Mouse (Mus musculus) monocyte, adult 2 months (primary cell): ENCODE data around the gene Hlcs.
"Not testable (repeated sequence)": the region's sequence is repeated elsewhere in the genome, so short reads cannot be mapped to it uniquely, and the experiment has no call there.

ENCODE experiments used
- DNase-seq, 2 experiments: peaks; one replicate each; pipeline ENCODE4 v3.0.0; 2022; ENCODE audit warnings: low spot score in 2 of 2, low read depth in 1 of 2

Gene Hlcs

GRCm38 (mm10) chr16:94313229-94314030 is at the start of gene Hlcs:
Gene Hlcs, minus strand, starts transcription at chr16:94313571.
- DNase-seq = peak; percentile 87 to 97

DNA sequence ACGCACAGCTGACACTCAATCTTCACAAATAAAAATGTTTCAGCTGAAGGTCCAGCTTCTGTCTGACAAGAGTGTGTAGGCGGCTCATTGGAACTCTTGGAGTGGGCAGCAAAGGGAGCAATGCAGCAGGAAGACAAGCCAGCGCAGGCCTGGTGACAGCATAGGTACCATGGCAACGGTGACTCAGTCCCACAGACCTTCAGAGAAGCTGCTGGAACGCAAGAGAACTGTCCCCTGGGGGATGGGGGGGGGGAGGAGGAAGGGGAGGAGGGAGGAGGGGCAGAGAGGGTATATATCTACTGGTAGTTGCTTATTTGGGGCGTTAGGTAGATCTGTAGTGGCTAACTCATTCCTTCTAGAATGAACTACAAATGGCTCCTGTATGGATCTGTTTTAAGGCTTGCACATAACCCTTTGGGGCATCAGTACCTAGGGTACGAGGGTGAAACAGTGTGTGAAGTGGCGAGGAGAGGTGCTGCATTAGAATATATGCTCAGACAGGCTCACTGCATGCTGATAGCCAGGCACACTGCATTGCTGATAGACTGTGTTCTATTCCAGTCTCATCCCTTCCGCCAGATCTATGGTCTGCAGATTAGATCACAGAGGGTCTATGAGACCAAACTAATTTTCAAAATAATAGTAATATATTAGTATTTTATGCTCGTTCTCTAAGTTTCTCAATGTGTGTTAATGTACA is 49.0 kb upstream of the Hlcs start:
- DNase-seq = no peak

DNA sequence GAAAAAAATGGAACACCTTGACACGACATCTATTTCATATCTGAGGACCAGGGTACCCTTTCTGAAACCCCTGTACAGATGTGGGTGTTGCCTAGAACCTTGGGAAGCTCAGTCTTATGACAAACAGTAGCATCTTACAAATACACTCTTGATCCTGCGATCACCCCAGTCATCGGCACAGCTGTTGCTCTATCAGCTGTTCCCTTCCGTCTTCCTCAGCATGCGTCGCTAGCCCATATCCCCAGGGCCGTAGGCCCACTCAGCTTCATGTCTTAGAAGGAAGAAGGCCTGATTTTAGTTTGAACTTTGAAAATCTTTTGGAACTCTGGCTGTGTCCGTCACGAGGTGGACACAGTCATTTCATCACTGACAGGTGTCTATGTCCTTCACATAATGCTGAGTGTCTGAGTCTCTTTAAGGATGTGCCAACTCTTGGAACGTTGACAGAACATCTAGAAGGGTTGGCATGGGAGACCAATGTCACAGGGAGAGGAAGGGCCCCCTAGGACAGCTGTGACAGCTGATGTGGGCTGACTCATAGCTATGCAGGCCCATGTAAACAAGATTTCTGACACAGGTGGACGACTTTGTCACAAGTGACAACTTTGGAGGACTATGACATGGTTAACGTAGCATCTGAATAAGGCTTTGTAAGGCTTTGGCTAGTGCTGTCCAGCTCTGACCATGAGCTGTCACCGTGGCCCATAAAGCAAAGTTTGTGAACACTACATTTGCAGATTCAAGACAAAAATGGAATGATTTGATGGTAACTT is 47.4 kb upstream of the Hlcs start:
- DNase-seq = no peak

GRCm38 (mm10) chr16:94358091-94358490 is 44.7 kb upstream of the Hlcs start:
- DNase-seq = no peak

- no peak for DNase-seq
These were observed 43.6 kb upstream of the Hlcs start for GRCm38 (mm10) chr16:94356776-94357494.

GRCm38 (mm10) chr16:94356046-94356445 is 42.7 kb upstream of the Hlcs start:
- DNase-seq = no peak

GRCm38 (mm10) chr16:94354450-94354849 is 41.1 kb upstream of the Hlcs start:
- DNase-seq = no peak

DNA sequence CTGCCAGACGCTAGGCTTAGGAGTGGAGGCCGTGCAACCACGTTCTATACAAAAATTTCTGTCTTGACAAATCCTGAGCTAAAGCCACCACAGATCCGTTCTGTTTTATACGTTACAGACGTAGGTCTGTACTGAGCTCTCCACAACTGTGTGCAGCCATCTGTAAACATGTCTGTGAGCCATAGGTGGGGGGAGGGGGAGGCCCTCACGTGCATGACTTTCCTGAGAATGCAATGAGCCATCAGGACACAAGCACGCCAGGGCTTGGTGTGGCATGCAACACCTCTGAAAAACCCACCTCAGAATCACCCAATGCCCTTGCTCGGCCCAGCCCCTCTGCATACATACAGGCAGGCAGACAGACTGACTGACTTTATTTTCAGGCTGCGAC is 36.9 kb upstream of the Hlcs start:
- DNase-seq = no peak

DNA sequence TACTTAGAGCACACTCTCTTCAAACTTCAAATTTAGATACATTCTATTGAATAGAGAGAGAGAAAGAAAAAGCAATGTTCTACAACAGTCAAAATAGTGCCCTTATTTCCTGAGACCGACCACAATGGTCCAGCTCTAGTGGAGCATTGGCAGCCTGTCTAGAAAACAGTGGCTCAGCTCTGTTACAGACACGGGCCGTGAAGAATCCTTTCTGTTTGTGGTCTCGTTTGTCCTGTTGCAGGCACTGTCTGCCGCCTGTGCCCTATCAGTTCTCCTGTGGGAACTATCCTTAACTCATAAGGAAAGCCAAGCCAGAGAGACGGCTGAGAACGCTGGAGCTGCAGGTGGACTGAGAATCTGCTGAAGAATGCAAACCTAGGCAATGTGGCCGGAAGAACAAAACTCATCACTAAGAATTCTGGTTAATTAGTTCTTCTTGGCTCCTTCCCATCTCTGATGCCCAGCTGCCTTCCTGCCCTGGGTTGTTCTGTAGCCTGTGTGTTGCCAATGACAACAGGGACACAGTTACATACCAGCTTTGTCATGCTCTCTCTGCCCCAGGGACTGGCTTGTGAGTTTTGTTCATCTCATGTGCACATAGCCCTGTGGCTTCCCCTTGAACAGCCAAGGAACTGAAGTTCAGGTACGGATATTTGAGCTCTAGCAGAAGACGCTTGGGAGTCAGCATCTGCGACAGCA is 36.4 kb upstream of the Hlcs start:
- DNase-seq = no peak

DNA sequence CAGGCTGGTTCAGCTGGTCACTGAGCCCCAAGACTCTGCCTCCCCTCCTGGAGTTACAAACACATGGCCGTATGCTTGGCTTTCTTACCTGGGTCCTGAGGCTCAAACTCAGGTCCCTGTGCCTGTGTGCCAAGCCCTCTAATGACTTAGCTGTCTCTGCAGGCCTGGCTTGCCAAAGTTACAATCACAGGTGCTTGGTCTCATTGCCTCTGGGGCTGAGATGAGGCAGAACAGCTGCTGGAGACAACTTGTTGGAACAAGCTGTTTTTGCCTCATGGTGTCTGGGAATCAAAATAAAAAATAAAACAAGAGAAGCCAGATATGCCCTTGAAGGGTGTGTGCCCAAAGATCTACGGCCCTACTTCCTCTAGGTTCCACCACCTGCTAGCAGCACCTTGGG is 35.4 kb upstream of the Hlcs start:
- DNase-seq = no peak

GRCm38 (mm10) chr16:94347080-94347731 is 33.8 kb upstream of the Hlcs start:
- DNase-seq = no peak

- no peak for DNase-seq
These were observed 32.4 kb upstream of the Hlcs start for GRCm38 (mm10) chr16:94345733-94346132.

GRCm38 (mm10) chr16:94339164-94340160 is 26.1 kb upstream of the Hlcs start:
- not testable (repeated sequence) for DNase-seq

- no peak for DNase-seq
These were observed 22.3 kb upstream of the Hlcs start for GRCm38 (mm10) chr16:94335656-94336055.

DNA sequence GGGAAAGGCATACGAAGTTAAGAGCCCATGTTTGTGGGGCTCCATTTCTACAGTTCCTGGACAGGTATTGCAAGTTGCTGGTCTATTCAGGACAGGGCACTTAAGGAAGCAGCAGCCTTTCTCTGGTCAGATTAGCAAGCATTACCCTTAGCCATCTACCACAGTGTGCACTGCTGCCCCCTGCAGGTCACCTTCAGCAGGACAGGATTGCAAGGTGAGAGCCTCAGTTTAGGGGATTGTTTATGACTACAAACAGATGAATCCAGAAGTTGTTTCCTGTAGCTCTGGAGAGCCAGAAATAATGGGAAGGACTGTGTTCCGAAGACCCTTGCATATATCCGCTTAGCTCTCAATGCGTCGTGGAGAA is 18.5 kb upstream of the Hlcs start:
- DNase-seq = peak; percentile 20 to 56

DNA sequence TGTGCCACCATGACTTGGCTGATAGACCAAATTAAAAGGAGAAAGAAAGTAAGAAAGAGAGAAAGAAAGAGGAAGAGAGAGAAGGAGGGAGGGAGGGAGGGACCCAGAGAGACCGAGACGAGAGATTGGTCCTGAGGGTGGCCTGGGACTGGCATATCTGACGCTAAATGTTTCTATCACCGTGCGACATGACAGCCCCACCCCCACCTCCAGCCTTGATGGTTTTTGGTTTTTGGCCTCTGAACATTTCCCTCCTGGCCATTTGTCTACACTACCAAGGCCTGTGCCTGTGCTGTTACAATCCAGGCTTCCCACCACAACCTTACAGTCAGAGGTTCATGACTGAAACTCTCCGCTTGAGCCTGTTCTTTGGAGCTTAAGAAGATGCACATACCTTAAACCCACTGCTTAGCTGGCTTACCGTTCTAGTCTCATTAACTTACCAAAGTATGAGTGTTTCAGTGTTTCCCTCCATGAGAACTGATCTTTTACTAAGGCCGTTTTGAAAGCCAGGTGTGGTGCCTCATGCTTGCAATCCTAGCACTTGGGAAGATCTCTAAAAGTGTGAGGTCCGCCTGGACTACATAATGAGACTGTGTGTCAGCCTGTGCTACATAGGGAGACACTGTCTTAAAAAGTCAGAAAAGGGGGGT is 18.0 kb upstream of the Hlcs start:
- no peak for DNase-seq

DNA sequence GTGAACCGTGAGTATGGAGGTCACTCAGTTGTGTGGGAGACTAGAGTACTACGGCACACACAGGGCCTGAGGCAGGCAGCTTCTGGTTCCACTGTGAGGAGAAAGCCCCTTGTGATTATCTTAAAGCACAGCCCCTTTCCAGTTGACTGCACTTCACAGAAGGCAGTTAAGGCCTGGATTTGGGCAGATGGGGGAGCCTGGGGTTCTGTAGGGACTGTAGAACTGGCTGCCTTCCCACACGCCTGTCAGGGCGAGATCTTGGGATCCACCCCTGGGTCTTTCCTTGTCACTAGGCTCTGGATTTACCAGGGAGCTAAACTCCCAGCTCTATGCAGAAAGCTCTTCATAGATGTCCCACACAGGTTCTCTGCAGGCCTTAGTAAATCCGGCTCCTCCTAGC is 17.1 kb upstream of the Hlcs start:
- no peak for DNase-seq
